Mouse (Mus musculus) C2C12 (cell line): Measurements from ENCODE around the gene Ntrk3. TPM values are rescaled to one million over a fixed set of nuclear protein-coding genes. Genes with fewer than 3 reads are reported as not detected.

ENCODE experiments used
- H3K27me3 ChIP-seq: one replicate; pipeline ENCODE4 v1.6.1; 2011; ENCODE audit not compliant: control insufficient read depth, insufficient read depth, insufficient read length
- H3K36me3 ChIP-seq: one replicate; pipeline ENCODE4 v1.6.1; 2011; ENCODE audit not compliant: control insufficient read depth, insufficient read depth
- H3K4me3 ChIP-seq: one replicate; pipeline ENCODE4 v1.5.1; 2011; ENCODE audit warnings: mild to moderate bottlenecking, control low read depth; ENCODE audit not compliant: poor library complexity, insufficient read depth, severe bottlenecking
- H3K79me2 ChIP-seq: one replicate; pipeline ENCODE4 v1.6.1; 2011; ENCODE audit not compliant: control insufficient read depth, insufficient read depth
- H3K79me3 ChIP-seq: one replicate; pipeline ENCODE4 v1.6.1; 2011; ENCODE audit warnings: low read depth, control low read depth
- H3ac ChIP-seq: one replicate; pipeline ENCODE3; 2011; ENCODE audit warnings: low read depth; ENCODE audit not compliant: control insufficient read depth, insufficient read length
- CEBPB ChIP-seq: IDR thresholded peaks from one replicate; pipeline ENCODE4 v1.6.1; 2011; ENCODE audit warnings: low read depth, mild to moderate bottlenecking, control low read depth, moderate library complexity
- CTCF ChIP-seq: IDR thresholded peaks from one replicate; pipeline ENCODE4 v1.5.1; 2011; ENCODE audit not compliant: control insufficient read depth, insufficient read depth, insufficient read length
- FOSL1 ChIP-seq: IDR thresholded peaks from one replicate; pipeline ENCODE4 v1.8.0; 2011; ENCODE audit warnings: mild to moderate bottlenecking, low read length; ENCODE audit not compliant: poor library complexity, insufficient read depth, severe bottlenecking
- MAX ChIP-seq: IDR thresholded peaks from one replicate; pipeline ENCODE4 v1.6.1; 2011; ENCODE audit warnings: mild to moderate bottlenecking, control low read depth
- MYOD1 ChIP-seq: IDR thresholded peaks from one replicate; pipeline ENCODE4 v1.6.1; 2011; ENCODE audit warnings: low read depth; ENCODE audit not compliant: control insufficient read depth, insufficient read length
- MYOG ChIP-seq: IDR thresholded peaks from one replicate; pipeline ENCODE4 v1.6.1; 2011; ENCODE audit not compliant: control insufficient read depth, insufficient read length; ENCODE audit errors: extremely low read depth
- USF1 ChIP-seq: IDR thresholded peaks from one replicate; pipeline ENCODE4 v1.6.1; 2011; ENCODE audit warnings: low read depth, mild to moderate bottlenecking, control low read depth, moderate library complexity
- polyA plus RNA-seq: library from polyadenylated mRNA; unstranded; fragments of >200 nt; fragmentation: generic; extraction: Trizol; gene quantifications from one replicate; pipeline ENCODE4 v1.2.1, GENCODE M21; 2012; ENCODE audit warnings: missing spikeins

The Ntrk3 gene
- polyA plus RNA-seq, 1 experiment: 0.04 TPM

GRCm38 (mm10) chr7:78719117-78719516, 18.7 kb downstream of the Ntrk3 start:
- Histone ChIP-seq H3K79me2 (no peaks in the 10 kb centered on the region), H3K79me3 (no peaks in the 10 kb centered on the region), H3K4me3 (no peak overlapping the region), H3K36me3 (no peaks in the 10 kb centered on the region), H3K27me3 (no peaks in the 10 kb centered on the region), H3ac (no peak overlapping the region)
- no peak for TF ChIP-seq CTCF

- no peak for TF ChIP-seq MYOD1
- TF ChIP-seq CTCF: no peak
- TF ChIP-seq USF1: no peak
- no peak for TF ChIP-seq FOSL1
- no peak for TF ChIP-seq MAX
- no peak for TF ChIP-seq MYOG
- TF ChIP-seq CEBPB: no peak
- Histone ChIP-seq H3ac (no peak overlapping the region), H3K79me3 (no peaks in the 10 kb centered on the region), H3K79me2 (no peaks in the 10 kb centered on the region), H3K4me3 (no peak overlapping the region), H3K36me3 (no peaks in the 10 kb centered on the region), H3K27me3 (no peaks in the 10 kb centered on the region)
Observed at GRCm38 (mm10) chr7:78718191-78718609, 19.6 kb downstream of the Ntrk3 start.

GRCm38 (mm10) chr7:78707708-78708107, 30.1 kb downstream of the Ntrk3 start:
- Histone ChIP-seq H3K27me3 (peaks cover 3% of the 10 kb centered on the region), H3K4me3 (no peak overlapping the region), H3K79me2 (no peaks in the 10 kb centered on the region), H3ac (no peak overlapping the region), H3K79me3 (no peaks in the 10 kb centered on the region), H3K36me3 (no peaks in the 10 kb centered on the region)
- TF ChIP-seq MAX (no peak), CEBPB (no peak), CTCF (no peak)

- H3K4me3 ChIP-seq: no peak overlapping the region
- H3K27me3 ChIP-seq: peaks cover 3% of the 10 kb centered on the region
- TF ChIP-seq CEBPB (no peak), MYOD1 (no peak), MYOG (no peak), FOSL1 (no peak), MAX (no peak), CTCF (no peak), USF1 (no peak)
- no peak overlapping the region for H3ac ChIP-seq
- H3K79me2 ChIP-seq: no peaks in the 10 kb centered on the region
- H3K79me3 ChIP-seq: no peaks in the 10 kb centered on the region
- no peaks in the 10 kb centered on the region for H3K36me3 ChIP-seq
Observed at GRCm38 (mm10) chr7:78707122-78707521, 30.7 kb downstream of the Ntrk3 start.

GRCm38 (mm10) chr7:78702676-78703075, 35.1 kb downstream of the Ntrk3 start:
- H3ac ChIP-seq: no peak overlapping the region
- H3K36me3 ChIP-seq: no peaks in the 10 kb centered on the region
- no peak overlapping the region for H3K4me3 ChIP-seq
- H3K79me2 ChIP-seq: no peaks in the 10 kb centered on the region
- TF ChIP-seq CEBPB (no peak), USF1 (no peak), FOSL1 (no peak), MYOD1 (no peak), MYOG (no peak), MAX (no peak), CTCF (no peak)
- H3K79me3 ChIP-seq: no peaks in the 10 kb centered on the region
- H3K27me3 ChIP-seq: peaks cover 3% of the 10 kb centered on the region

GRCm38 (mm10) chr7:78695200-78695599, 42.6 kb downstream of the Ntrk3 start:
- H3K27me3 ChIP-seq: no peaks in the 10 kb centered on the region
- H3K4me3 ChIP-seq: no peak overlapping the region
- H3ac ChIP-seq: no peak overlapping the region
- H3K36me3 ChIP-seq: no peaks in the 10 kb centered on the region
- TF ChIP-seq CTCF (no peak), FOSL1 (no peak), CEBPB (no peak), MYOD1 (no peak), MYOG (no peak), USF1 (no peak), MAX (no peak)
- no peaks in the 10 kb centered on the region for H3K79me2 ChIP-seq
- H3K79me3 ChIP-seq: no peaks in the 10 kb centered on the region
